Mouse (Mus musculus) lung, adult 2 months (tissue): ENCODE data around the gene Gm9945.

ENCODE experiments used
- CTCF ChIP-seq: fragments of 200-500 bp; IDR thresholded peaks from 2 replicates; pipeline ENCODE4 v1.5.1; 2011; ENCODE audit warnings: mild to moderate bottlenecking, low read length, control low read depth; ENCODE audit not compliant: insufficient read depth
- POLR2A ChIP-seq: fragments of 200-500 bp; IDR thresholded peaks from 2 replicates; pipeline ENCODE4 v1.6.1; 2011; ENCODE audit warnings: low read depth, mild to moderate bottlenecking, control low read depth, low read length, borderline replicate concordance; ENCODE audit errors: extremely low read depth

- no peak for TF ChIP-seq POLR2A
- TF ChIP-seq CTCF: no peak
These were observed 44.5 kb upstream of the Gm9945 start for GRCm38 (mm10) chr11:53435504-53435903.
